Mouse (Mus musculus): ENCODE data around the gene Zfp967. TPM values are rescaled to one million over a fixed set of nuclear protein-coding genes. Genes with fewer than 3 reads are reported as not detected.
"Not testable (repeated sequence)": the region's sequence is repeated elsewhere in the genome, so short reads cannot be mapped to it uniquely, and the experiment has no call there.

Gene Zfp967
- total RNA-seq (2021) = not detected
- long read RNA-seq, experiment 1, partial matches to known transcripts = 1 of 3 reads
- long read RNA-seq, experiment 1, other reads (novel, unspliced or antisense) = 2 of 3 reads
- long read RNA-seq, experiment 2, partial matches to known transcripts = 0 of 1 reads
- long read RNA-seq, experiment 2, other reads (novel, unspliced or antisense) = 1 of 1 reads

- not testable (repeated sequence) for DNase-seq
These were observed at the start of gene Zfp967 for GRCm38 (mm10) chr2:176520756-176521155. TSS of gene Zfp967 (plus strand) at chr2:176521056.

DNA sequence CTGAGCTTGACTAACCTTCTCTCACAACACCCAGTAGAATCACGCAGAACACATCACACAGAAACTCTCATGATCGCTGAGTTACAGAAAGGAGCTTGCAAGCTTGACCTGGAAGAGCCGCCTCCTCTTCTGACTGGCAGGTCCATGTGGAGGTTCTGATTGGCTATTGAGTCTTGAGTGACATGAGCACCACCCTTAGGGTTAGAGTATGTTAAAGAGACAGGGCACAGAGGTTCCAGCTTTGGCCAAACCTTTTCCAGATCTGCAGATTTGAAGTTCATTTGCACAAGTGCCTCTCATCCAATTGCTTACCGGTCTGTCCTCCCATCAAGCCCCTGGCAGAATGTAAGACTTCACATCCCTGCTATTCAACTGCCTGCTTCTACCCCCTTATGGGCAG is 34.2 kb upstream of the Zfp967 start, which contains the start of gene Gm14434:
Gene Gm14434, minus strand, starts transcription at position 101 of the 400 bp plus-strand sequence.
- DNase-seq = not testable (repeated sequence)

Other genes with a start within 250 kb of the Zfp967 start
- gene Gm11009, start 201.6 kb upstream of the Zfp967 start, total RNA-seq (2021) = not detected
- 10 to 100 TPM; 12.9 to 16.8 TPM for gene Gm14435, start 97.5 kb upstream of the Zfp967 start, total RNA-seq (2021)
- gene Gm14434, start 34.3 kb upstream of the Zfp967 start, total RNA-seq (2021) = not detected
- 1 to 10 TPM; 1.7 to 3.2 TPM for gene Gm14308, start 115.3 kb downstream of the Zfp967 start, total RNA-seq (2021)
- 10 to 100 TPM in 1 of 2 experiments, 1 to 10 TPM in 1; 8.6 to 12.0 TPM for gene Zfp973, start 149.5 kb downstream of the Zfp967 start, total RNA-seq (2021)
- gene Gm14305, start 187.3 kb downstream of the Zfp967 start, total RNA-seq (2021) = 10 to 100 TPM in 1 of 2 experiments, 1 to 10 TPM in 1; 9.2 to 11.4 TPM

Measured in adrenal gland, postnatal 10 days (tissue).